Mouse (Mus musculus) limb, embryonic 14.5 days (tissue): ENCODE results near the gene Boc. TPM values are rescaled to one million over a fixed set of nuclear protein-coding genes. Genes with fewer than 3 reads are reported as not detected.

Source experiments
- ATAC-seq: fragments of 200-750 bp; cut with Nextera tagmentation; 2 replicates; pipeline ENCODE4 v1.8.0; 2017; ENCODE audit warnings: low read depth, moderate number of reproducible peaks, moderate TSS enrichment; ENCODE audit not compliant: low FRiP score
- DNase-seq: peaks from one replicate; pipeline ENCODE4 v3.0.0-alpha.2; 2015; ENCODE audit warnings: low spot score
- H3K27ac ChIP-seq: fragments of 300-500 bp; sonication (generic); replicated peaks from 2 replicates; pipeline ENCODE4 v1.5.1; 2014; ENCODE audit warnings: low read depth, mild to moderate bottlenecking, low read length, moderate library complexity, mixed read lengths
- H3K27me3 ChIP-seq: fragments of 300-500 bp; sonication (generic); 2 replicates; pipeline ENCODE4 v1.6.1; 2014; ENCODE audit warnings: low read length, mixed read lengths; ENCODE audit not compliant: control insufficient read depth, insufficient read depth
- H3K36me3 ChIP-seq: fragments of 300-500 bp; sonication (generic); 2 replicates; pipeline ENCODE4 v1.6.1; 2014; ENCODE audit warnings: mild to moderate bottlenecking, low read length, moderate library complexity, mixed read lengths; ENCODE audit not compliant: control insufficient read depth, insufficient read depth
- H3K4me1 ChIP-seq: fragments of 300-500 bp; sonication (generic); 2 replicates; pipeline ENCODE4 v1.6.1; 2014; ENCODE audit warnings: antibody characterized with exemption, low read length, mixed read lengths; ENCODE audit not compliant: control insufficient read depth, insufficient read depth
- H3K4me2 ChIP-seq: fragments of 300-500 bp; sonication (generic); replicated peaks from 2 replicates; pipeline ENCODE4 v1.6.1; 2014; ENCODE audit warnings: low read depth, mild to moderate bottlenecking, low read length, moderate library complexity; ENCODE audit not compliant: severe bottlenecking
- H3K4me3 ChIP-seq: fragments of 300-500 bp; sonication (generic); replicated peaks from 2 replicates; pipeline ENCODE4 v1.5.1; 2014; ENCODE audit warnings: low read length
- H3K9ac ChIP-seq: fragments of 300-500 bp; sonication (generic); 2 replicates; pipeline ENCODE4 v1.6.1; 2014; ENCODE audit warnings: mild to moderate bottlenecking, low read depth, low read length, moderate library complexity; ENCODE audit not compliant: severe bottlenecking
- H3K9me3 ChIP-seq: fragments of 300-500 bp; sonication (generic); 2 replicates; pipeline ENCODE4 v1.6.1; 2016; ENCODE audit warnings: low read length; ENCODE audit not compliant: control insufficient read depth
- POLR2A ChIP-seq: fragments of 200-500 bp; IDR thresholded peaks from 2 replicates; pipeline ENCODE4 v1.8.0; 2012; ENCODE audit warnings: inconsistent platforms, mild to moderate bottlenecking, moderate library complexity, borderline replicate concordance; ENCODE audit not compliant: insufficient read depth, insufficient read length; ENCODE audit errors: extremely low read depth
- WGBS: fragments of 180-500 bp; shearing (Covaris S2); extraction: QIAGEN DNeasy Blood & Tissue Kit; methylation state at CpG from one replicate; pipeline ENCODE4 v1.1.7; 2014; 5-methylcytosine and 5-hydroxymethylcytosine counted together
- polyA plus RNA-seq, 2 experiments: library from polyadenylated mRNA; depleted of rRNA in 1 of 2; stranded (reverse) in 1 of 2; unstranded in 1 of 2; fragments of >200 nt; fragmentation: Nextera tagmentation in 1 of 2; extraction: Ambion mirVana in 1 of 2; gene quantifications; 2 replicates each; pipeline versions ENCODE4 v1.2.1 to v1.2.3; 2012 to 2014

Boc gene
- polyA plus RNA-seq, 2 experiments = 59.8 to 91.4 TPM

- Histone ChIP-seq H3K36me3 (no peaks in the 10 kb centered on the region), H3K4me1 (peaks cover 14% of the 10 kb centered on the region), H3K4me3 (no peak overlapping the region), H3K9ac (no peak overlapping the region), H3K4me2 (no peak overlapping the region), H3K9me3 (no peaks in the 10 kb centered on the region), H3K27ac (no peak overlapping the region), H3K27me3 (no peaks in the 10 kb centered on the region)
- TF ChIP-seq POLR2A = no peak
- no peak for DNase-seq
- 93% methylated on average over 2 of the region's 2 CpGs for whole genome bisulfite sequencing
- no peak for ATAC-seq
Observed at GRCm38 (mm10) chr16:44597106-44597806, 38.6 kb upstream of the Boc start.

- Histone ChIP-seq H3K9ac (no peak overlapping the region), H3K4me2 (no peak overlapping the region), H3K4me1 (no peaks in the 10 kb centered on the region), H3K36me3 (no peaks in the 10 kb centered on the region), H3K27me3 (no peaks in the 10 kb centered on the region), H3K4me3 (no peak overlapping the region), H3K27ac (no peak overlapping the region), H3K9me3 (no peaks in the 10 kb centered on the region)
- ATAC-seq (no peak), DNase-seq (no peak)
- 73% methylated on average over 1 of the region's 1 CpGs for WGBS
- no peak for TF ChIP-seq POLR2A
Observed at GRCm38 (mm10) chr16:44589506-44589905, 30.8 kb upstream of the Boc start.

- Histone ChIP-seq H3K36me3 (no peaks in the 10 kb centered on the region), H3K27me3 (no peaks in the 10 kb centered on the region), H3K4me3 (no peak overlapping the region), H3K4me2 (peak overlapping the region; percentile 46), H3K9me3 (no peaks in the 10 kb centered on the region), H3K4me1 (peaks cover 18% of the 10 kb centered on the region), H3K9ac (peak overlapping the region; percentile 48), H3K27ac (peak overlapping the region; percentile 92)
- no peak for TF ChIP-seq POLR2A
- DNase-seq (peak; percentile 81), ATAC-seq (peak; percentile 86)
- WGBS = 9% methylated on average over 15 of the region's 15 CpGs
Observed at GRCm38 (mm10) chr16:44579421-44580024, 20.8 kb upstream of the Boc start.

GRCm38 (mm10) chr16:44578551-44578950 lies 19.9 kb upstream of the Boc start:
- no peaks in the 10 kb centered on the region for H3K9me3 ChIP-seq
- ATAC-seq = no peak
- no peaks in the 10 kb centered on the region for H3K36me3 ChIP-seq
- H3K4me3 ChIP-seq = no peak overlapping the region
- no peak for DNase-seq
- peaks cover 18% of the 10 kb centered on the region for H3K4me1 ChIP-seq
- WGBS = 81% methylated on average over 1 of the region's 1 CpGs
- no peak overlapping the region for H3K4me2 ChIP-seq
- H3K27ac ChIP-seq = peak overlapping the region; percentile 92; the same call in 1 of the 2 replicates
- H3K27me3 ChIP-seq = no peaks in the 10 kb centered on the region
- no peak overlapping the region for H3K9ac ChIP-seq
- TF ChIP-seq POLR2A = no peak

- Histone ChIP-seq H3K36me3 (no peaks in the 10 kb centered on the region), H3K9me3 (no peaks in the 10 kb centered on the region), H3K27ac (no peak overlapping the region), H3K4me3 (no peak overlapping the region), H3K4me1 (peaks cover 14% of the 10 kb centered on the region), H3K4me2 (no peak overlapping the region), H3K9ac (no peak overlapping the region), H3K27me3 (no peaks in the 10 kb centered on the region)
- no peak for TF ChIP-seq POLR2A
- no peak for ATAC-seq
- DNase-seq = no peak
Observed at GRCm38 (mm10) chr16:44568056-44568455, 9.4 kb upstream of the Boc start.
